Mouse (Mus musculus) monocyte, adult 2 months (primary cell): ENCODE measurements around the gene Svop.

Experiments
- DNase-seq, 2 experiments: peaks; one replicate each; pipeline ENCODE4 v3.0.0; 2022; ENCODE audit warnings: low spot score in 2 of 2, low read depth in 1 of 2

Gene Svop

GRCm38 (mm10) chr5:114091057-114091807, at the start of gene Svop:
TSS of gene Svop (minus strand) at chr5:114091570.
- peak in 1 of 2 experiments; percentile 7 for DNase-seq

DNA sequence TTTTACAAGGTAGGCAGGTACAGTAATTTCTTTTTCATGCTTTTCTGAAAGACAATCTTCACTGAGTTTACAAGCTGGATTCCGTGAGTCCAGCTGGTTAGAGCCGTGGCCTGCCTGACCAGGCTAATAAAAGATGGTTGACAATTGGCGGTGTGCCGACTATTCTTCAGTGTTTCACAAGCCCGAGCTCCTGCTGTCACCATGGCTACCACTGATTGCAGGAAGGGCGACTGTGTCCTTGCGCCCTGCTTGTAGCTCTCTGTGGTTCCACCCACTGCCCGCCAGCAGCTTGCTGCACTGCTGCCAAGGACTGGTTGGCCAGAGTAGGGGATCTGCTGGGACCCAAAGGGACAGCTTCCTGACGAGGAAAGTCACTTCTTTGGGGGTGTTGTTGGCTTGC, 47.8 kb upstream of the Svop start:
- DNase-seq: no peak

GRCm38 (mm10) chr5:114138277-114139164, 47.2 kb upstream of the Svop start:
- DNase-seq: no peak

DNA sequence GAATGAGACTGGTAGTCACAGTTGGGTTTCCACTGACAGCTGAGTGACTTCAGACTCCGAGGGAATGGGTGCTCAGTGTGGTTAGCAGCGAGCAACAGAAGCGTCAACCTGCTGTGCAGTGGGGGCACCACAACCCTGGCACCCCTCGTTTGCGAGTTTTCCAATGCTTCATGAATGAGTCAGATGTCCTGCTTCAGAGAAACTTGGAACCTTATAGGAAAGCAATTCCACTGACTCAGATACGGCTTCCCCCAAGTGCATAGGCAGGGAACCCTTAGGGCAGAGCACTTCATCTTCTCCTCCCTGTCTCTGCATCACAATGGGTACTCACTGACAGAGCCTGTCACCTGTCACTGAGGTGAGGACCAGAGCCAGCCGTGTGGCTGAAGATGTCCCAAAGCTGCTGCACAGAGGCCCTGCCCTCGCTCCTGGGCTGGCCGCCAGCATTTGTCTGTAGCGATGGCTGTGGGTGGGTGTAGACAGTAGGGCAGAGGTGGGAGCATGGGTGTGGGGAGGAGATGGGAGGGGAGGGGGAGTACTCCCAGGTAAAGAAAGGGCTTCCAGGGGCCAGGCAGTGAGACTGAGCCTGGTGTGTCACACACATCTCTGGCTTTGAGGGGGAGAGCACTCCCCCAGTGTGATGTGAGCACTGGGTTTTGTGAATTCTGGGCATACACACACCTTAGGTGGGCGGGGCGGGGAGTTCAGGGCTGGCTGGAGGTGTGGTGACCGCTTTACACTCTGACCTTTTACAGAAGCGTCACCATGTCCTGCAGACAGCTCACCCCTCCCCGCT, 46.3 kb upstream of the Svop start:
- no peak for DNase-seq

GRCm38 (mm10) chr5:114135516-114135915, 44.1 kb upstream of the Svop start:
- DNase-seq: no peak

GRCm38 (mm10) chr5:114134091-114134534, 42.7 kb upstream of the Svop start:
- DNase-seq: peak in 1 of 2 experiments; percentile 21

DNA sequence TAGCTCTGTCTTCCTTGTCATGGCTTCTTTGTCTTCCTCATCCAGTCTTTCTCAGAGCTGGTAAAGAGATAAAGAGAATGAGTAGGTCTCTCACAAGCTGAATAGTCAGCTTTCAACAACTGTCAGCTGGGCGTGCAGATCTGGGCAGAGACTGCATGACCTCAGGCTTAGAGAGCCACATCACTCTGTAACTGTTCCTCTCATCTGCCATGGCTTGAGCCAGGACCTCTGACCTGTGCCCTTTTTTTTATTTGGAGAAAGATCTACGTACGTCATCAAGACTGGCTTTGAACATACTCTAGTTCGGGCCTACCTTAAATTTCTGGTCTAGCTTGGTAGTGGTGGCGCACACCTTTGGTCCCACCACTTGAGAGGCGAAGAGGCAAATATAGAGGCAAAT, 41.5 kb upstream of the Svop start:
- no peak for DNase-seq

- peak in 1 of 2 experiments; percentile 36 for DNase-seq
These were observed 40.1 kb upstream of the Svop start for GRCm38 (mm10) chr5:114131521-114131840.

- DNase-seq: peak; percentile 74 to 86
These were observed 39.5 kb upstream of the Svop start for GRCm38 (mm10) chr5:114130698-114131520.

- DNase-seq: no peak
These were observed 38.8 kb upstream of the Svop start, which contains the start of gene Ung for GRCm38 (mm10) chr5:114130211-114130605. TSS of gene Ung (plus strand) at chr5:114130386.

DNA sequence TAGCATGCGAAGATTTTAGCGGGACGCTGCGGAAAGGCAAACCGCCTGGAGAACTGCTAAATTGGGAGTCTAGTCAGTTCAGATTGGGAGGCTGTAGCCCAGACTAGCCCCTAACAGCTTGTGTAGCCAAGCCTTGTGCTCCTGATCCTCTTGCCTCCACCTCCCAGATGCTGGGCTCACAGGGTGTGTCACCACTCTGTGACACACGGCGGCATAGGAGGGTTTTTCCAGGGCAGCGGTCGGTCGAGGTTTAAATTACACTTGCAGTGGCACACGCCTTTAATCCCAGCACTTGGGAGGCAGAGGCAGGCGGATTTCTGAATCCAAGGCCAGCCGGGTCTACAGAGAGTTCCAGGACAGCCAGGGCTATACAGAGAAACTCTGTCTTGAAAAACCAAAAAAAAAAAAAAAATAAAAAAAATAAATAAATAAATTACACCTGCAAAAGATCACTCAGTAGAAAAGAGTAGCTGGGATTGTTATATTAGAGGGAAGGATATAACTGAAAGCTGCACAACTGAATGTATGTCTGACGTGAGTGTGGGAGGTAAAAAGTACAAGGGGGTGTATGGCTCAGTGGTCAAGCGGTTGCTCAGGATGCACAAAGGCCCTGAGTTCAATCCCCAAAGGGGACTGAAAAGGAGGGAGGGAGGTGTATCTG, 38.3 kb upstream of the Svop start:
- no peak for DNase-seq

DNA sequence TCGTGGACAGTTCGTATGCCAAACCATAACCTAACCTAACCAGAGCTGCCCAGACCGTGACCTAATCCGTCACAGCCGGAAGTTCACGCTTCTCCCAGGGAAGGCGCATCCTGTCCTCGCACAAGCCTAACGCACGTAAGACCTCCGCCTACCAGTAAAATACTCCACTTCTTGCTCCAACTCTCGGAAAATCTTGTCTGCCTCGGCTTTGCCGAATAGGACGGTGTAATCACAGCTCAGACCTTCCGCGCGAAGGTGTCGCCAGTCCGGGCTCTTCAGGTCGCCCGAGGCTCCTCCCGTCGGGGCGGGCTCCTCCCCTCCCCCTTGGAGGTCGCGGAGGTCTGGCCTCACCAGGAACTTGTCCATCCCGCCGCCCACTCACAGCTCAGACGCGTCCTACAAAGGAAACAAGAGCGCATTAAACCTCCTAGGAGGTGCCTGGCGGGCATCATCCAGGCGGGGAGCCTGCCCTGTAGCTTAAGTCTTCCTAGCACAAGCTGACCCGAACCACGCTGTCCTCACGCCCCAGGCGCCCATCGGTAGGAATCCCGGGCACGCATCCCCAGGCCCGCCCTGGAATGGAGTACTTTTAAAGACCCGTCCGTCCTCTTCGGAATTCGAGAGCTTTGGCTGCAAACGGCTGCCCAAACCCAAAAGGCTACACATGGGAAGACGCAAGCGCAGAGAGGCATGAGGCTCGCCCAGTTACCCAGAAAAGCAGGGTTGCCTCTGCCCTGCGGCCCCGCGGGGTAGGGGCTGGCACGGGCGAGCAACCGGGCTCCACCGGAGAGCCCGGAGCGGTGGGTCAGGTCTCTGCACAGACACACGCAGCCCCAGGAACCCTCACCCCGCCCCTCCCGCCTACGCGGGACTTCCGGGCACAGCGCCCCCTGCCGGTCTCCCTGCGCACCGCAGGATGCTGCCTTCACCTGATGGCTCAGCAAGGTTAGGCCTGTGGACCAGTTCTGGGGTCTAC, 36.3 kb upstream of the Svop start, which contains the start of gene Alkbh2:
Gene Alkbh2 (minus strand): TSS at position 845 of the 976 bp plus-strand sequence.
- DNase-seq: peak in 1 of 2 experiments; percentile 74

GRCm38 (mm10) chr5:114126499-114127244, 35.3 kb upstream of the Svop start:
- DNase-seq: no peak

DNA sequence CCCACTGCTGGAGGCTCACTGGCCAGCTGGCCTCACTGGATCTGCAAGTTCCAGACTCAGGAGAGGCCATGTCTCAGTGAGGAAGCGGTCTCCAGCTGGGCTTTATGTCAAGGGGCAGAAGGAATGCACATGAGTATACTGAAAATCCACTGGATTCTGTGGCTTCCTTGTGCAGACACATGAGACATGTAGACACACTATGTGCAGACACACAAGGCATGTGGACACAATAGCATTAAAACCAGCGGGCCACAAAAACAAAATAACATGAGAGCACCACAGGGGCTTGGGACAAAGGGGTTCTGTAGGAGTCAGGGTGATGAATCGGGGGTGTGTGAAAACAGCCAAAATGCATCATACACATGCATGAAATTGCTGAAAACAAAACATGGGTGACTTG, 34.6 kb upstream of the Svop start:
- DNase-seq: no peak

- no peak for DNase-seq
These were observed 28.4 kb upstream of the Svop start for GRCm38 (mm10) chr5:114119806-114120205.

GRCm38 (mm10) chr5:114116586-114116985, 25.2 kb upstream of the Svop start:
- DNase-seq: no peak

- DNase-seq: no peak
These were observed 23.7 kb upstream of the Svop start for GRCm38 (mm10) chr5:114115030-114115429.

DNA sequence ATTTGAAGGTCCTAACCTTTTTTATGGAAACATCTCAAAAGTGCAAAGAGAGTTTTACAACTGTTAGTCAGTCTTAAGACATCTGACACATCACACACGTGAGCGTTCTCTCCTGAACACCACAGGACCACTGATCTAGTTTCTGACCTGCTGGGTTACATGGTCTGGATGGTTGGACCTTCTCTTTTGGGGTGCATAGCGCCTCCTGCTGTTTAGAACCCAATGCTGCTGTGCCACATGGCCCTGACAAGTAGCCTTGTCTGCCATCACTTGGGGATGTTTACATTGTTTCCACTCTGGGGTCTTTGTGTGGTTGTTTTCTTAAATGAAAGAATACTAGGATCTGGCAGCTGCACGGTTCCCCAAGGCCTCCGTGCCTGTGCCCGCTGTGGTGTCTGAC, 22.0 kb upstream of the Svop start:
- no peak for DNase-seq
